Mouse (Mus musculus) G1E (cell line): ENCODE results near the gene Tubb5.

Experiments used
- CTCF ChIP-seq: IDR thresholded peaks from 2 replicates; pipeline ENCODE4 v1.5.1; 2012; ENCODE audit warnings: low read depth, low read length, inconsistent platforms, mixed read lengths
- GATA1 ChIP-seq: IDR thresholded peaks from 2 replicates; pipeline ENCODE4 v1.6.1; 2012; ENCODE audit warnings: borderline replicate concordance, low read length, inconsistent platforms, mixed read lengths
- POLR2AphosphoS5 ChIP-seq: IDR thresholded peaks from 2 replicates; pipeline ENCODE4 v1.6.1; 2012; ENCODE audit warnings: low read depth, low read length, inconsistent platforms; ENCODE audit not compliant: insufficient replicate concordance
- TAL1 ChIP-seq: conservative IDR thresholded peaks from 2 replicates; pipeline ENCODE4 v1.6.1; 2012; ENCODE audit warnings: low read depth, low read length, inconsistent platforms, mixed read lengths

DNA sequence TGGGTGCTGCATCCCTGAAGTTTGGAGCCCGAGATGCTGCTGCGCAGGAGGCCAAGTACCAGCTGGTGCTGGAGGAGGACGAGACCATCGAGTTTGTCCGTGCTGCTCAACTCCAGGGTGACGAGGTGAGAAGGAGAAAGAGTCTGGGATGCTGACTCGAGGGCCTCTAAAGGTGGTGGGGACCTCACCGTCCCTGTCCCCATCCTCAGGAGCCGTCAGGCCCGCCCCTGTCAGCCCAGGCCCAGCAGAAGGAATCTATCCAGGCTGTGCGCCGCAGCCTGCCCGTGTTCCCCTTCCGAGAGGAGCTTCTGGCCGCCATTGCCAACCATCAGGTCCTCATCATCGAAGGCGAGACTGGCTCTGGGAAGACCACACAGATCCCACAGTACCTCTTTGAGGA, 44.8 kb upstream of the Tubb5 start:
- TF ChIP-seq CTCF (no peak), GATA1 (no peak), TAL1 (no peak), POLR2AphosphoS5 (no peak)
